Mouse (Mus musculus) erythroblast, embryonic 14.5 days (primary cell): Measurements from ENCODE around the gene Ankfy1.

Experiments used
- GATA1 ChIP-seq: IDR thresholded peaks from 2 replicates; pipeline ENCODE4 v1.6.1; 2012; ENCODE audit warnings: low read length, inconsistent platforms, mixed read lengths
- TAL1 ChIP-seq: IDR thresholded peaks from 3 replicates; pipeline ENCODE4 v1.6.1; 2012; ENCODE audit warnings: low read length, inconsistent platforms, mixed read lengths

DNA sequence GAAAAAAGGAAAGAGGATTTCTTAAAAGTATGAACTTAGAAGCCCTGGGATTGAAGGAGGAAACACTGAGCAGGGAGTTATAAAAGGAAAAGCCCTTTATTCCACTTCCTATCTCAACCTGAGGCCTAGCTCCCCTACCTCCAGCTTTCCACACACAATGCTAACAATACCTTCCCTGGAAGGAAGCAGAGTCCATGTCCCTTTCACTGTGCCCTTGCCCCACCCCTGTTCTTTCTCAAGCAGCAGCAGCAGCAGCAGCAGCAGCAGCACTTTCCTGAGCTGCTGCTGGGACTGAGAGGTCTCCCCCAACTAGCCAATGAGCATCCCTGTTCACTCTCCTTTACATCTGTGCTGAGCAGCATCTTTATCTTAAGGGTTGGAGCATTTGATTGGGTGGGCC is 89.2 kb downstream of the Ankfy1 start:
- TF ChIP-seq GATA1 (no peak), TAL1 (no peak)
